Mouse (Mus musculus) gastrocnemius, postnatal 4 days (tissue): Measurements from ENCODE around the gene Klhdc4. TPM values are rescaled to one million over a fixed set of nuclear protein-coding genes. Genes with fewer than 3 reads are reported as not detected.
A peak's percentile ranks its signal among the peaks of the same experiment; 100 is the strongest.

Experiments
- DNase-seq, 2 experiments: peaks; one replicate each; pipeline ENCODE4 v3.0.0; 2021 to 2022; ENCODE audit warnings: low spot score in 2 of 2, mixed read lengths in 2 of 2
- total RNA-seq, 2 experiments: library from RNA; stranded (reverse); gene quantifications; 2 replicates each; pipeline ENCODE4 v1.2.3; 2021

Gene Klhdc4
- total RNA-seq, 2 experiments from 2014 or later, result 17.5 to 19.0 TPM

DNA sequence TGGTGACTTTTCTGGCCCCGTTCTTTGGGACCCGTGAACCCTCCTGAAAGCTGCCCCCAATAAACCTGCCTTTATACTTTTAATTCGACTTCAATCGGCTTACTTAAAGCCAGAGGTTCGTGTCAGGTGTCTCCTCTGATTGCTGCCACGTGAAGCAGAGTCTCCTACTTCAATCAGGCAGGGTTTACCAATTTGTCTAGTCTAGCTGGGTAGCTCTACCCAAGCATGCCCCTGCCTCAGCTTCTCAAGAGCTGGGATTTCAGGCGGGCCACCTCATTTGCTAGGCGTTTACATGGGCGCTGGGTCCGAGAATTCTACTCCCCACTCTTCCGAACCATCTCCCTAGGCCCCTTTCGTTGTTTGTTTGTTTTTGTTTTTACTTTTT lies 21.1 kb upstream of the Klhdc4 start:
- no peak for DNase-seq

DNA sequence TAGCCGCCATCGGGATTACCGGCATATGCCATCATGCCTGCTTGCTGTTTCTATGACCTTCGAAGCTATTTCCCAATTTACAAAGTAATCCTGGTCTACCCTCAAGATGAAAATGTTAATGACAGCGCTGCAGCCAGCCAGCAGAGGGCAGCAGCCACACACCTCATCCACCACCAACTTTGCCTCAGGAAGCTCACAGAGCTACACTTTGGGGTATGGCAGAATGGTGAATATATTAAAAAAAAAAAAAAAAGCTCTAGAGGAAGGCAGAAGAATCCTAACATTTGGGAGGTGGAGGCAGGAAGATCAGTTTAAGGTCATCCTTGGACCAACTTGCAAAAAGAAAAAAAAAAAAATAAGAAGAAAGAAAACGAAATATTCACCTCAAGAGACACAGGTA lies 20.6 kb upstream of the Klhdc4 start:
- DNase-seq, result peak in 1 of 2 experiments; percentile 54

GRCm38 (mm10) chr8:121849303-121849702 lies 19.9 kb upstream of the Klhdc4 start:
- no peak for DNase-seq

DNA sequence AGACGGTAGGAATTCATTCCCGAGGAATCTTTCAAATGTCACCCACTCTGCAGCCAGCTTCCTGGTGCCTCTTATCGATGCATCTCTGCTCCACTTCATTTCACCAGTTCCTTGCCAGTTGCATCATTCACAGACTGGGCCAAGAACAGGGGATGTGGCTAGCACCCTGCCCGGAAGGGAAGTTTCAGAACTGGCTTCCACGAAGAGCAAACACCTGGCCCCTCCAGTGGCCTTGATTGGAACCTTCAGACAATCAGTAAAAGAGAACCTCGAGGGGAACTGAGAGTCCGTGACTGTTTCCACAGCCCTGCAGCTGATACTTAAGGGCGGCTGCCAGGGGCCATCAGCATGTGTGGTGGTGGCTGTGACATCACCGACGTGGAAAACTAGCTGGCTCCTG lies 19.1 kb upstream of the Klhdc4 start:
- DNase-seq, result no peak

DNA sequence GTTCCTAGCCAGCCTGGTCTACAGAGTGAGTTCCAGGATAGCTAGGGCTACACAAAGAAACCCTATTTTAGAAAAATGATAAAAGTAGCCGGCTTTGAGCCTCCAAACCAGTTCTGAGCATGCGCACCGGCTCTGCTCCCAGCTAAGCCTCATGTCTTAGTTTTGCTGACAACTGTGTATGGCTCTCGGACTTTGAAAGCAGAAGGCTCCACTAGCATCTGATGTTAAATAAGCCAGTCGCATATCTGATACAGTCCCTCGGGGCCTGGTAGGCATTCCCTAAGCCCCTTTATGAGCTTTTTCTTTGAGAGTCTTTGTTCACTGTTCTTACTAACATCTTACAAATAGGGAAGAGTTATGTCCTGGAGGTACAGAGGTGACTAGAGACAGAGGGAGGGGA lies 18.6 kb upstream of the Klhdc4 start:
- DNase-seq, result no peak

DNA sequence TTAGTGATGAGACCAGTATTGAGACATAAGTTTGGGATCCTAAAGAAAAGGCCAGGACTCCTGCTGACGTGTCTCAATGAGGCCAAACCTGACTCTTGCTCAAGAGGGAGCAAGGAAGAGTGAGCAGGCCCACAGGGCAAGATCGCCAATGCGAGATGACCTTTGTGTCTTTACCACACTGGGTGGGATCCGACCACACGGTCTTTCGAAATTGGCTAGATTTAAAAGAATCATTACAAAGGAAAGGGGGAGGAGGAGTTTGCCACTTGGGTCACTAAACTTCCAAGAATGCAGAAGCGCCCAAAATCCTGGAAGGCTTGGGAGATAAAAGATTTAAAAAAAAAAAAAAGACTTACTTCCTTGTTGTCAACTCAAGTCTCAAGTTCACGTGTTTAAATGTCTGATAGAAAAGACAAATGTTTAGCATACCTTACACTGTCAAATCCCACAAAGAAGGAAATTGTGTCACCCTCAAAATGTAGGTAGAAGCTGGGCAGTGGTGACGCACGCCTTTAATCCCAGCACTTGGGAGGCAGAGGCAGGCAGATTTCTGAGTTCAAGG lies 18.0 kb upstream of the Klhdc4 start:
- no peak for DNase-seq

- no peak for DNase-seq
These were observed 17.4 kb upstream of the Klhdc4 start for GRCm38 (mm10) chr8:121846815-121847214.

GRCm38 (mm10) chr8:121844765-121845164 lies 15.4 kb upstream of the Klhdc4 start:
- DNase-seq, result no peak

DNA sequence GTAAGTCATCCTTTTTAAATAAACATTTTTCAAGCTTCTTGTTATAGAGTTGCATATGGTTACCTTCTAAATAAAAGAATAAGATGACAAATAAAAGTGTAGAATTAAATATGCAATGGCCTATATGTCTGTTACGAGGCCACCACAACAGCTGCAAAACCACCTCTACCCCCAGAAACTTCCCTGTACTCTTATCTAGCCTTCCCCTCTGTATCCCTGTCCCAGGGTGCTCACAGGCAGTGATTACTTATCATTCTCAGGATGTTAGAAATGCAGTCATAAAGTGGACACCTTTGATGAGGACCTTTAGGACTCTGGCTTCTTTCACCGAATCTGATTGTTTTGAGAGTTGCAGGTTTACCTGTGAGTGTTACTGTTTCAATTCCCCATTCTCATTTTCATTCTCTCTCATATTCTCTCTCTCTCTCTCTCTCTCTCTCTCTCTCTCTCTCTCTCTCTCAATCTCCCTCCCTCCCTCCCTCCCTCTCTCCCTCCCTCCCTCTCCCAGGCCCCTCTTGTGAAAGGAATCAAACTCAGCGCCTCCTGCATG lies 13.9 kb upstream of the Klhdc4 start:
- DNase-seq, result no peak

GRCm38 (mm10) chr8:121842064-121842955 lies 12.9 kb upstream of the Klhdc4 start:
- DNase-seq, result no peak

- DNase-seq, result peak in 1 of 2 experiments; percentile 33
These were observed 11.9 kb upstream of the Klhdc4 start for GRCm38 (mm10) chr8:121841242-121841641.

- peak in 1 of 2 experiments; percentile 56 for DNase-seq
These were observed 3.1 kb upstream of the Klhdc4 start for GRCm38 (mm10) chr8:121832503-121832902.

GRCm38 (mm10) chr8:121832061-121832460 lies 2.7 kb upstream of the Klhdc4 start:
- DNase-seq, result no peak

- DNase-seq, result no peak
These were observed 501 bp upstream of the Klhdc4 start for GRCm38 (mm10) chr8:121829777-121830362.

DNA sequence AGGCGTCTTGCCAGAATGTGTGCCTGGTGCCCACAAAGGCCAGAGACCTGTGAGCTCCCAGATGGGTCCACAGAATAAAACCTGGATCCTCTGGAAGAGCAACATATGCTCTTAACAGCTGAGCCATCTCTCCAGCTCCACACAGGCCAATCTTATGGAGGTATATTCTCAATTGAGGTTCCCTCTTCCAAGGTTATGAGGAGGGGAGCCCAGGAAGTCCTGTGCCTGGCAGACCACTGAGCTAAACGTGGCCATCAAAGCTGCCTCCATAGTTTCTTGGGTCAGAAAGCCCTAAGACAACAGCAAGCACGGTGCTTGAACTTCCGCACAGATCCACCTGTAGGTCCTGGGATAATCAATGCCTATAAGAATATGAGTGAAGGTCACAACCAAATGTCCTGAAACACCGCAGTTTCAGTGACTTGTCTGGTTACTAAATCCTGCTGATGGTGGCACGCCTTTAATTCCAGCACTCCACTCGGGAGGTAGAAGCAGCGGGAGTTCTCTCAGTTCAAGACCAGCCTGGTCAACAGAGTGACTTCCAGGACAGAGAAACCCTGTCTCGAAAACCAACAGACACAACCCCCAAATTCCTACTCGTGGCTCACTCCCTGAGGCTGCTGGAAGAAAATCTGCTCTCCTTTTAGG lies 869 bp downstream of the Klhdc4 start:
- no peak for DNase-seq

DNA sequence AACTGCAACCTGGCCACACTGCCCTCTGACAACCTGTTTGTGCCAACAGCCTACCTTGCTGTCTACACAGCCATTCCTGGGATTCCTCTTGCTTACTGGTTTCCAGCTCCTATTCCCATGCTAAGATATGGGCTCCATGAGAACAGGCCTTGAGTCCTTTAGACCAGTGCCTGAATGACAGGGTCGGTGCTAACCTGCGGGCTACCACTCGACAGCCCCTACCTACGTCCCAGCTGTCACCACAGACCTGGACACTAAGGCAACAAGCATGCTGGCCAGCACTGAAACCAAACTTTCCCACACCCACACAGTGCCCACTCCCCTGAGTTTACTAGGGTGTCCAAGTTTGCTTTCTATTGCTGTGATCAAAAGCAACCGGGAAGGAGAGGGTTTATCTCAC lies 1.6 kb downstream of the Klhdc4 start:
- DNase-seq, result no peak

DNA sequence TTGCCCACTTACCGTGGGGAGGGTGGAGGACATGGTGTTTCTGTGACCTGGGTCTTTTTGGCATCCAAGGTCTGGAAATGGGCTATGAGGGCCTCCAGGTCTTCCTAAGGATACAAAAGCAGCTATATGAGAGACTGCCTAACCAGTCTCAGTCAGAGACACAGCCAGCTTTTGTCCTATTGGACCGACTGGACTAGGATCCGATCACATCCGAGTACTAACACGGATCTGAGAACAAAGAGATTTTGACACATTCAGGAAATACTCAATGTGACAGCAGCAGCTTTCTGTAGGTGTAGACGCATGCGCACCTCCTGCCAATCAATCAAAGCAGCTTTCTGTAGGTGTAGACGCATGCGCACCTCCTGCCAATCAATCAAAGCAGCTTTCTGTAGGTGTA lies 7.6 kb downstream of the Klhdc4 start:
- no peak for DNase-seq

- no peak for DNase-seq
These were observed 8.0 kb downstream of the Klhdc4 start for GRCm38 (mm10) chr8:121821320-121821719.

- DNase-seq, result no peak
These were observed 8.5 kb downstream of the Klhdc4 start for GRCm38 (mm10) chr8:121820840-121821239.

GRCm38 (mm10) chr8:121818226-121818625 lies 11.1 kb downstream of the Klhdc4 start:
- no peak for DNase-seq

GRCm38 (mm10) chr8:121811931-121812570 lies 17.3 kb downstream of the Klhdc4 start:
- DNase-seq, result no peak
